Mouse (Mus musculus): ENCODE results near the gene Lrrc55.
"Not testable (repeated sequence)": the region's sequence is repeated elsewhere in the genome, so short reads cannot be mapped to it uniquely, and the experiment has no call there.

The Lrrc55 gene

GRCm38 (mm10) chr2:85196901-85197300, at the start of gene Lrrc55:
Lrrc55 (minus strand) TSS chr2:85197197.
- DNase-seq (ENCODE audit: low spot score), result no peak

GRCm38 (mm10) chr2:85246506-85247082, 49.6 kb upstream of the Lrrc55 start:
- DNase-seq (ENCODE audit: low spot score), result peak; percentile 27

DNA sequence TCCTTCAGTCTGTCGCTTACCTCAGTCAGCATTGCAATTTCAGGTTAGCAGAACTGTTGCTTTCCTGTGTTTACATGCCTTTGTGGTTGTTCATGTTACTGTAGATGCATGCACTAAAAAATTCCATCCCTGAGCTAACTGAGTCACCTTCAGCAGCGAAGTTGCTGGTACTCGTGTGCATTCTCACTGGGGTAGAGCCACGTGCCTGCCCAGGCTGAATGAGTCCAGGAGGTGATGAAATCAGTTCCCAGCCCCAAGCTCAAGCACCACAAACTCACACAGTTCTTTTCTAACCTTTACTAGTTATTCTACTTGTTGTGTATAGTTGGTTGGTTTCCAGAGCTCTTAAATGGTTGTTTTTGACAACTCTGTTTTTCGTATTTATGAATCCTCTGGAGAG, 48.7 kb upstream of the Lrrc55 start:
- no peak for DNase-seq (ENCODE audit: low spot score)

- DNase-seq (ENCODE audit: low spot score), result no peak
Observed at GRCm38 (mm10) chr2:85238068-85238667, 41.2 kb upstream of the Lrrc55 start.

GRCm38 (mm10) chr2:85237231-85237630, 40.2 kb upstream of the Lrrc55 start:
- not testable (repeated sequence) for DNase-seq (ENCODE audit: low spot score)

DNA sequence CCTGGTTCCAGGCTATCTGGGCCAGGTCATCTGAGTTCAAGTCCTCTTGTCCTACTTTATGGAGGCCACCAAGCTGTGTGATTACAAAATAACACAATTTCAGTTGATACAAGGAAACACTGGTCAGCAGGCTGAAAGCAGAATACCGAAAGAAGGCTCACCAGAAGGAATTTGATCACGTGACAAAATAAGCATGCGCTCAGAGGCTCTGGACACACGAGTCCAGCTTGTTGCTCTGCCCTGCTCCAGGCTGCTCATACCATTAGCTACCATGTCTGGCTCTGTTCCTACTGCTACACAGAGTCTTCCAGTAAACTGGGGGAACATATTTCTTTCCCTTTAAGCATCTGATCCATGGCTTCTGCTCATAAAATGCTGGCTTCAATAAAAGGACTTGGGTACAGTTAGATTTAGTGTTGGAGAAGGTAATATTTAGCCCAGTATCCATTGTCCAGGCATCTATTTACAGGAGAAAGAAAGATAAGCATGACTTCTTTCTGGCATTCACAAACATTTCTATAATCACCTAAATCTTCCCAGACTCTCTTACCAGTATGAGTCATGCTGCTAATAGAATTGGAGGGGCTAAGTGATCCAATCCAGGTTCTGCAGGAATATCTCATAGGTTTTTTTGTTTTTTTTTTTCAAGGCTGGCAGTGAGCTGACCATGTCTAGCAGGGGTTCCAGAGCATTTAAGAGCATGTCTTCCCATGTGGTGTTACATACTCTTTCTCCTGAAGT, 33.9 kb upstream of the Lrrc55 start:
- no peak for DNase-seq (ENCODE audit: low spot score)

GRCm38 (mm10) chr2:85229606-85230005, 32.6 kb upstream of the Lrrc55 start:
- DNase-seq (ENCODE audit: low spot score), result no peak

DNA sequence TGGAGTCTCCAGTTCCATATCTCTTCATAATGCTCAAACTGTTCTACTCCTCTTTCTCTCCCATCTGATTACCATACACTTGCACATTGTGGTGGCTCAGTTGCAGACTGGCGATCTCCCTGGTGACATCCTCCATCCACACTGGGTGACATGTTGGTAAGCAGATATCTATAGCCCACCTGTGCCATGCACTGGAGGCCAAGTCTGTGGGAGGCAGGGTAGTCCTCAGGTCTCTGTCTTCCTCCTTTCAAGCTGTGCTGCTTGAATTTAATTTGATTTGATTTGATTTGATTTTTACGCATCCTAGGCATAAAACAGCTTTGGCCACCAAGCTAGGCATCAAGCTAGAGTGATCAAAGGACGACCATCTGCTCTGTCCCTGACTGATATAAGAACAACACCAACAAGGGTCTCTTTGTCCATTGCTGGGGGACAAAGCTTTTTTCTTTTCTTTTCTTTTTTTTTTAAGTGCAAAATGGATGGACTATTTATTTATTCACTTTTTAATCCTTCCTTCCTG, 30.9 kb upstream of the Lrrc55 start:
- no peak for DNase-seq (ENCODE audit: low spot score)

- DNase-seq (ENCODE audit: low spot score), result no peak
Observed at GRCm38 (mm10) chr2:85224221-85225179, 27.5 kb upstream of the Lrrc55 start.

DNA sequence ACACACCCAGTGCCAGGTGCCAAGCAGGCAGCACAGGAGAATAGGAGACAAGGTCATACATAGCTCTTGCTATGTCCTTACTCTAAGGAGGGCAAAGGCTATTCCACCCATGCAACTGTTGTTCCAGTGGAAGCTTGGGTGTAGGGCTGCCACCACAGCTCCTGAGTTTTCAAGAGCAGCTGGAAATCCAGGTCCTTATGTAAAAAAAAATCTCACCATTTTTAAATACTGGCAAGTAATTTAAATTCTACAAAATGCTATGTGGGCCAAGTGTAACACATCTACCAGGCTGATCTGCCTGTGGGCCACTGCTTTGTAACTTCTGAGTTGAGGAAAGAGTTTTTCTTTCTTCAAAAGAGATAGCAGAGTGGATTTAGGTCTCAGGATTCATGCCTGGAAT, 19.6 kb upstream of the Lrrc55 start:
- DNase-seq (ENCODE audit: low spot score), result no peak

GRCm38 (mm10) chr2:85213746-85214145, 16.7 kb upstream of the Lrrc55 start:
- DNase-seq (ENCODE audit: low spot score), result no peak

DNA sequence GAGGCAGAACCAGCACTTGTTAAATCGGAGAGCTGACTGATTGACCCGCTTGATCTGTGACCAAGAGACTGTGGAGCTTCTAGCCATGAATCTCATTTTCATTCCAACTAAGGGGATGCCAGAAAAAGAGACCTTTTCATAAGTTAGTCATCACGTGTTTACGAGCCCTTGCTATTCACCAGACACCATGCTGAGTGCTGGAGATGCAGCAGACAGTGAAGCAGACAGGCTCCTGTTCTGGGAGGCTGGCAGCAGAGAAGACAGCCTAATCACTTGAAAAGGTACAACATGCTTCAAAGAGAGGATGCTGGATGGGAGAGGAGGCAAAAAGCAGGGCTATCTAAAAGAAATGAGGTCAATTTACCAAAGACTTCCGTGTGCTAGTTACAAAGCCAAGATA, 12.3 kb upstream of the Lrrc55 start:
- no peak for DNase-seq (ENCODE audit: low spot score)

DNA sequence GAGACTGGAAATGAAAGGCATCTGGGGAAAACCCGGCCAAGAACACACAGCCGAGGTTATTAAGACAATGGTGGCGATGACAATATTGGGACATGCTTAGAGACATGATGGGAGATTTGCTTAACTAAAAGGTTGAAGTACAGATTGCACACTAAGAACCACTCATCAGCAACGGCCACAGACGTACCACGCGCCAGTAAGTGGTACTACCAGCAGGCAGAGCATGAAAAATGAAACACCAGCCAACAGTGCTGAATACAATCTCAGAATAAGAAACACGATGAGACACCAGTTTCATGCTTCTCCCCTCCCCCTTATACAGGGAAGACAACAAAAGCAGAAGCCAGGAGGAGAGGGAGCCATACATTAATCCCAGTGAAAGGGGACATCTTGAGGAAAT, 8.2 kb upstream of the Lrrc55 start:
- DNase-seq (ENCODE audit: low spot score), result no peak

- DNase-seq (ENCODE audit: low spot score), result no peak
Observed at GRCm38 (mm10) chr2:85198011-85198965, 1.3 kb upstream of the Lrrc55 start.

DNA sequence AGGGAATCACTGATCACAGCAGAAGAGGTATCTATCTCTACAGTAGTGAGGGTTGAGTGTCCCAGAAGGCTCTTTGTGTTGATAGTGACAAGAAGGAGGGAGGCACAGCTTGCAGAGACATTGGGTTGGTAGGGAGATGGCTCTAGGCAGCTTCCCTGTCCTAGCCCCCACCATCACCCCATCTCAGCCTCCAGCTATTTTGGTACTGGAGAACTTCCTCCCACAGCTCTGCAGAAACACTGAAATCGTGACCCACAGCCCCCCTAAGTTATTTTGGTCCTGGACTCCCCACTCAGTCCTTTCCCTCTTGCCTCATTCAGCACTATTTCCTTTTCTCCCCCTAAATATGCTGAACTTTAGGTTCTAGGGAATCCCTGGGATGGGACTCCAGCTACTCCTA, 2.4 kb downstream of the Lrrc55 start:
- DNase-seq (ENCODE audit: low spot score), result no peak

DNA sequence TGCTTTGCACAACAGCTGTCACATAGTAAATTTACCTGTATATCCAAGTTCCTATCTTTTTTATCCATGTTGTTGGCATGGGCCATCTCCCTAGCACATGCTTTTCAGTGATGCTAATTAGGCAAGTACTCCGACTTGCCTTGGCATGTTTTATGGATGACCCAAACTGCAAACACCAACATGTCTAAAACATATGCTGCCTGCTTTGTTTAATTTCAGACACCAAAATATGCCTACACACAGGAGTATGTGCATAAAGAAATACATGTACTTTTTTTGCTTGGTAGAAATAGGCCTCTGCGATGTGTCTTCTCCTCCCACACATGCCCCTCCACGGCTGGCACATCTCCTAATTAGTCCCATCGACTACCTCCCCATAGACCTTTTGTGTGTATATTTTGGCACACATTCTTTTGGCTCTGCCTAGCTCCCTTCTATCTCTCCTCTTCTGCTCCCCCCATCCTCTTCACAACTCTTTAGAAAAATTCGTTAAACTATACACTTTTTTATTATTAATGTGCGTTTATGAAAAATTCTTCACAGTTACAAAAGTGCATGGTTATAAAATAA, 9.3 kb downstream of the Lrrc55 start:
- no peak for DNase-seq (ENCODE audit: low spot score)

- DNase-seq (ENCODE audit: low spot score), result no peak
Observed at GRCm38 (mm10) chr2:85178139-85178800, 18.7 kb downstream of the Lrrc55 start.

GRCm38 (mm10) chr2:85173545-85173944, 23.5 kb downstream of the Lrrc55 start:
- no peak for DNase-seq (ENCODE audit: low spot score)

DNA sequence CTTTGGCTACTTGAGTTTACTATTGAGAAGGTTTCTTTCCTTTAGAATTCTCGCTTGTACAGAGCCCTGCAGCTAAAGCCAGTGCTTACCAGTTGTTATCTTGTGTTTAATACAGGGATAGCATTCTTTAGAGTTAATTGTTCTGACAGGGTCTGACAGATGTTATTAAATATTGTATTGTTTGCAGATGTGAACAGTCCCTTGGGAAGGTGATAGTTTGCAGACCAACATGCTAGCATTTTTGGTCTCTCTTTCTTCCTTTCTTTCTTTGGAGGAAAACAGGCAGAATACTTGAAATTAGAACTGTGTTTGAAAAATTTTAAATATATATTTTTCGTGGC, 24.3 kb downstream of the Lrrc55 start:
- no peak for DNase-seq (ENCODE audit: low spot score)

Data from ovary, adult 18-20 months (tissue).